Mouse (Mus musculus) C2C12 (cell line): ENCODE results near the gene Dab2ip. TPM values are rescaled to one million over a fixed set of nuclear protein-coding genes. Genes with fewer than 3 reads are reported as not detected.

Experiments
- H3K27me3 ChIP-seq: one replicate; pipeline ENCODE4 v1.6.1; 2011; ENCODE audit not compliant: control insufficient read depth, insufficient read depth, insufficient read length
- H3K36me3 ChIP-seq: one replicate; pipeline ENCODE4 v1.6.1; 2011; ENCODE audit not compliant: control insufficient read depth, insufficient read depth
- H3K4me3 ChIP-seq: one replicate; pipeline ENCODE4 v1.5.1; 2011; ENCODE audit warnings: mild to moderate bottlenecking, control low read depth; ENCODE audit not compliant: poor library complexity, insufficient read depth, severe bottlenecking
- H3K79me2 ChIP-seq: one replicate; pipeline ENCODE4 v1.6.1; 2011; ENCODE audit not compliant: control insufficient read depth, insufficient read depth
- H3K79me3 ChIP-seq: one replicate; pipeline ENCODE4 v1.6.1; 2011; ENCODE audit warnings: low read depth, control low read depth
- H3ac ChIP-seq: one replicate; pipeline ENCODE3; 2011; ENCODE audit warnings: low read depth; ENCODE audit not compliant: control insufficient read depth, insufficient read length
- CEBPB ChIP-seq: IDR thresholded peaks from one replicate; pipeline ENCODE4 v1.6.1; 2011; ENCODE audit warnings: low read depth, mild to moderate bottlenecking, control low read depth, moderate library complexity
- CTCF ChIP-seq: IDR thresholded peaks from one replicate; pipeline ENCODE4 v1.5.1; 2011; ENCODE audit not compliant: control insufficient read depth, insufficient read depth, insufficient read length
- FOSL1 ChIP-seq: IDR thresholded peaks from one replicate; pipeline ENCODE4 v1.8.0; 2011; ENCODE audit warnings: mild to moderate bottlenecking, low read length; ENCODE audit not compliant: poor library complexity, insufficient read depth, severe bottlenecking
- MAX ChIP-seq: IDR thresholded peaks from one replicate; pipeline ENCODE4 v1.6.1; 2011; ENCODE audit warnings: mild to moderate bottlenecking, control low read depth
- MYOD1 ChIP-seq: IDR thresholded peaks from one replicate; pipeline ENCODE4 v1.6.1; 2011; ENCODE audit warnings: low read depth; ENCODE audit not compliant: control insufficient read depth, insufficient read length
- MYOG ChIP-seq: IDR thresholded peaks from one replicate; pipeline ENCODE4 v1.6.1; 2011; ENCODE audit not compliant: control insufficient read depth, insufficient read length; ENCODE audit errors: extremely low read depth
- USF1 ChIP-seq: IDR thresholded peaks from one replicate; pipeline ENCODE4 v1.6.1; 2011; ENCODE audit warnings: low read depth, mild to moderate bottlenecking, control low read depth, moderate library complexity
- polyA plus RNA-seq: library from polyadenylated mRNA; unstranded; fragments of >200 nt; fragmentation: generic; extraction: Trizol; gene quantifications from one replicate; pipeline ENCODE4 v1.2.1, GENCODE M21; 2012; ENCODE audit warnings: missing spikeins

Dab2ip gene
- polyA plus RNA-seq, 1 experiment = 27.9 TPM

- H3K27me3 ChIP-seq = no peaks in the 10 kb centered on the region
- no peaks in the 10 kb centered on the region for H3K79me2 ChIP-seq
- H3ac ChIP-seq = no peak overlapping the region
- no peaks in the 10 kb centered on the region for H3K36me3 ChIP-seq
- no peak overlapping the region for H3K4me3 ChIP-seq
- no peaks in the 10 kb centered on the region for H3K79me3 ChIP-seq
- no peak for TF ChIP-seq MAX
- TF ChIP-seq MYOG = no peak
- TF ChIP-seq CTCF = no peak
- no peak for TF ChIP-seq CEBPB
- TF ChIP-seq MYOD1 = no peak
- TF ChIP-seq USF1 = no peak
- no peak for TF ChIP-seq FOSL1
Observed at GRCm38 (mm10) chr2:35618981-35619380, 60.9 kb downstream of the Dab2ip start.

- no peak for TF ChIP-seq FOSL1
- no peak for TF ChIP-seq CEBPB
- TF ChIP-seq MAX = no peak
- no peak for TF ChIP-seq CTCF
- TF ChIP-seq MYOD1 = no peak
- TF ChIP-seq USF1 = no peak
- TF ChIP-seq MYOG = no peak
- no peaks in the 10 kb centered on the region for H3K27me3 ChIP-seq
- no peak overlapping the region for H3ac ChIP-seq
- no peaks in the 10 kb centered on the region for H3K79me2 ChIP-seq
- H3K79me3 ChIP-seq = no peaks in the 10 kb centered on the region
- H3K36me3 ChIP-seq = no peaks in the 10 kb centered on the region
- no peak overlapping the region for H3K4me3 ChIP-seq
Observed at GRCm38 (mm10) chr2:35619532-35619931, 61.5 kb downstream of the Dab2ip start.

- Histone ChIP-seq H3K27me3 (no peaks in the 10 kb centered on the region), H3K79me2 (no peaks in the 10 kb centered on the region), H3K4me3 (no peak overlapping the region), H3K79me3 (no peaks in the 10 kb centered on the region), H3K36me3 (no peaks in the 10 kb centered on the region), H3ac (no peak overlapping the region)
- TF ChIP-seq MYOD1 = no peak
- TF ChIP-seq CTCF = no peak
- no peak for TF ChIP-seq FOSL1
- TF ChIP-seq USF1 = no peak
- TF ChIP-seq CEBPB = no peak
- no peak for TF ChIP-seq MAX
- TF ChIP-seq MYOG = no peak
Observed at GRCm38 (mm10) chr2:35620364-35621224, 62.5 kb downstream of the Dab2ip start.

GRCm38 (mm10) chr2:35621225-35621519, 63.1 kb downstream of the Dab2ip start:
- Histone ChIP-seq H3K36me3 (no peaks in the 10 kb centered on the region), H3ac (no peak overlapping the region), H3K79me3 (no peaks in the 10 kb centered on the region), H3K27me3 (no peaks in the 10 kb centered on the region), H3K79me2 (no peaks in the 10 kb centered on the region), H3K4me3 (no peak overlapping the region)
- TF ChIP-seq CEBPB (no peak), CTCF (no peak), MAX (no peak), MYOG (no peak), MYOD1 (no peak), USF1 (no peak), FOSL1 (no peak)

GRCm38 (mm10) chr2:35621796-35622195, 63.7 kb downstream of the Dab2ip start:
- no peaks in the 10 kb centered on the region for H3K79me2 ChIP-seq
- TF ChIP-seq MYOG (no peak), FOSL1 (no peak), CTCF (no peak), MAX (no peak), CEBPB (no peak), MYOD1 (no peak), USF1 (no peak)
- no peaks in the 10 kb centered on the region for H3K27me3 ChIP-seq
- H3K79me3 ChIP-seq = no peaks in the 10 kb centered on the region
- peak overlapping the region; percentile 36 for H3ac ChIP-seq
- no peak overlapping the region for H3K4me3 ChIP-seq
- no peaks in the 10 kb centered on the region for H3K36me3 ChIP-seq

GRCm38 (mm10) chr2:35622261-35623103, 64.4 kb downstream of the Dab2ip start:
- Histone ChIP-seq H3K79me3 (no peaks in the 10 kb centered on the region), H3K4me3 (no peak overlapping the region), H3K36me3 (no peaks in the 10 kb centered on the region), H3K79me2 (no peaks in the 10 kb centered on the region), H3K27me3 (no peaks in the 10 kb centered on the region), H3ac (peak overlapping the region; percentile 36)
- TF ChIP-seq MYOG (no peak), CTCF (no peak), USF1 (no peak), MAX (no peak), CEBPB (no peak), MYOD1 (no peak), FOSL1 (no peak)
